Mouse (Mus musculus): ENCODE results near the gene Tfb2m.

The Tfb2m gene

DNA sequence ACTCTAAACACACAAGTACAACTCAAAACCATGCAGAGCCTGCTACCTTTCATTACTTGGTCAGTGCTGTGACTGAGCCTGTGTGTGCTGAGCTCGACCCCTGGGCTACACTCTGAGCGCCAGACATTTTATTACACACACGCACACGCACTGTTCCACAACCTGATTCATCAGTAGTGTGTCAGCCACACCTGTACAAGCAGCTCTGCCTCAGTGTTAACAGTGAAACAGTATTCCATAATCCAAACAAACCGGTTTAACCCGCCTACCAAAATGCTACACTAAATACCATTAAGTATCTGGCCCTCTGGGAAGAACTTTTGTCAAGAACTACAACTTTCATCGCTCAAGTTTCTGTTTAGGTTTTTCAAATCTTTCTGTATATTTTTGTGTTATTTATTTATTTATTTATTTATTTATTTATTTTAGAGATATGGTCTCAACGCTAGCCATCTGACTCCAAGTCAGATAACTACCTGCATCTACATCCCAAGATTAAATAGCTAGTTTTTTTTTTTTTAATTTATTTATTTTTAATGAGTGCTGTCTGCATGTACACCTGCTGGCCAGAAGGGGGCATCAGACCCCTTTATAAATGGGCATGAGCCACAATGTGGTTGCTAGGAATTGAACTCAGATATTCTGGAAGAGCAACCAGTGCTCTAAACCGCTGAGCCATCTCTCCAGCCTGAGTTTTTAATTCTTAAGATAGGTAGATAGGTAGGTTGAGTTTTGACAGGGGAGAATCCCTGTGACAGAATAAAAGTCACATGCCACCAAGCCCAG lies 39.3 kb downstream of the Tfb2m start:
- intact Hi-C loops (cut with DNase I), result loop anchor here (5.0 kb wide), 1 partner anchor 116 kb away; no protein-coding TSS in a partner anchor

DNA sequence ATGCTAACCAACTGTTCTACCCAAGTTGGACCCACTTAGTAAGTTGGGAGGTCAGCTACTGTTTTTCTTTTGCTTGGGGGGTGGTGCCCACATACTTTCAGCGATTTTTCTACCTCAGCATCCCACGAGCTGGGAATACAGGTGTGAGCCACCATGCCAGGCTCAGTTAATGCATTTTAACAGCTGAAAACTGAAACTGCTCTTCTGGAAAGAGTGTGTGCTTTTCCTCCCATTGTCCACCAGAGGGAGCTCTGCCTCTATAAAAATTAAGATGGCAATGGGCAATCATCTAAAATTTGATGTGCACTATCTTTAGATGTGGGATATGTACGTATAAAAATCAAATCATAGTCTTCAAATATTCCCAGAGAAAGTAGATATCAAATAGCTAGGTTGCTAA lies 43.5 kb downstream of the Tfb2m start:
- intact Hi-C loops (cut with DNase I), result no loop called here

- intact Hi-C loops (cut with DNase I), result no loop called here
Measured at GRCm38 (mm10) chr1:179499257-179499656, 46.8 kb downstream of the Tfb2m start.

DNA sequence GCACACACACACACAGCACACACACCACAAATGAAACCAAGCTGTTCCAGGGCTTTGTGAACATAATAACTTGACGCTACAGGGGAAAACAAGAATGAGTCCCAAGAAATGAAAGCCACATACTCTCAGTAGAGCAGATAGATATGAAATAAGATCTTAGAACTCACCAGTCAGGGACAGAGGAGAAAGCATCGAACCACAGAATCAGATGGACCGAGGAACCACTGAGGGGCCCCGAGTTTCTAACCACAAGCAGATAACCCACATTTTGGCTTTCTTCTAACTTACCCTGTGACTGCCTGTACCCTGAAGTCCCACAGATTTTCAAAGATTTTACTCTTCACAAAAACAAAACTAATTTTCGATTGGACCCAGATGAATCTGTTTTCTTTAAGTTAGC lies 53.2 kb downstream of the Tfb2m start:
- intact Hi-C loops (cut with DNase I), result no loop called here

- intact Hi-C loops (cut with DNase I), result no loop called here
Measured at GRCm38 (mm10) chr1:179488520-179488919, 57.5 kb downstream of the Tfb2m start.

DNA sequence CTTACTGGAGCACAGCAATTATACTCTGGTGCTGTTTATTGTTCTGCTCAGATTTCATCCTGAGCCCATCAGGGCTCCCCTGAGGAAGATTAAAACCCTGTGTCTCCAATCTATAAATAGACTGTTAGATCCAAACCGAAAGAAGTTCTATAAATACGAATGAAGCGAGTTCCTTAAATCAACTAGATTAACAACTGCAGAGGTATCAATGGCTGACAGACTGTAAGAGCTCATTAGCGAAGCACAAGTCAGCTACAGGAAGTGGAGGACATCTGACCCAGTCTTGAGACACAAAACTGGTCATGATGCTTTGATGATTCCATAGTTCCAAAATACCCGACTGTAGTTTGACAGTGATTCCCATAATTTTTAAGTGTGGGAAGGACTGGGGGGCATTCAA lies 58.1 kb downstream of the Tfb2m start:
- intact Hi-C loops (cut with DNase I), result no loop called here

DNA sequence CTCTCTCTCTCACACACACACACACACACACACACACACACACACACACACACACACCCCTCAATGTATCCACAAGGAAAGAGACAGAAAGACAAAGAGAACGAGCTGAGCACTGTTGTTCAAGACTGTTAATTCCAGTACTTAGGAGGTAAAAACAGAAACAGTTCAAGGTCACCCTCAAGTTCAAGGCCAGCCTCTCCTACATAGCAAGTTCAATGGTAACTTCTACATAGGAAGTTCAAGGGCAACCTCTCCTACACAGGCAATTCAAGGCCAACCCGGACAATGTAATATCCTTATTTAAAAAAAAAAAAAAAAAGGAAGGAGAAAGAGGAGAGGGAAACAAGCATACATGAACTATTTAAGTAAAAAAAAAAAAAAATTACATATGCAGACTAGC lies 58.8 kb downstream of the Tfb2m start:
- intact Hi-C loops (cut with DNase I), result no loop called here

- intact Hi-C loops (cut with DNase I), result no loop called here
Measured at GRCm38 (mm10) chr1:179485784-179486540, 60.1 kb downstream of the Tfb2m start.

GRCm38 (mm10) chr1:179480862-179481261 lies 65.2 kb downstream of the Tfb2m start:
- intact Hi-C loops (cut with DNase I), result no loop called here

Measured in adrenal gland (tissue).